Mouse (Mus musculus): ENCODE data around the gene Dmrt1. TPM values are rescaled to one million over a fixed set of nuclear protein-coding genes. Genes with fewer than 3 reads are reported as not detected.
"Not testable (repeated sequence)": the region's sequence is repeated elsewhere in the genome, so short reads cannot be mapped to it uniquely, and the experiment has no call there.

The Dmrt1 gene
- 11.7 and 15.1 TPM in 2 replicates for polyA plus RNA-seq (2011; ENCODE audit: insufficient read depth, insufficient read length, low read depth, missing spikeins)

GRCm38 (mm10) chr19:25505360-25506196 is at the start of gene Dmrt1:
Gene Dmrt1, plus strand, starts transcription at chr19:25505618.
- Histone ChIP-seq H3K27me3 (ENCODE audit: control insufficient read depth, insufficient read depth, low read length, poor library complexity, severe bottlenecking) (peaks cover 2% of the 10 kb centered on the region; the same call in 1 of the 2 replicates), H3K4me1 (ENCODE audit: control insufficient read depth, insufficient read depth, low read length) (no peaks in the 10 kb centered on the region), H3K9me3 (replicated peaks; ENCODE audit: control insufficient read depth, insufficient read depth, low read length, poor library complexity, severe bottlenecking) (no peaks in the 10 kb centered on the region), H3K36me3 (ENCODE audit: control insufficient read depth, insufficient read depth, low read length, poor library complexity, severe bottlenecking) (no peaks in the 10 kb centered on the region), H3K4me3 (ENCODE audit: low read depth, low read length) (peak within 1 kb of the TSS; percentile 82), H3K27ac (ENCODE audit: insufficient read depth, low read length) (no peak within 1 kb of the TSS), H3K9ac (ENCODE audit: low read depth, poor library complexity, severe bottlenecking) (peak within 1 kb of the TSS; percentile 60)
- TF ChIP-seq CTCF (IDR thresholded peaks at IDR 0.05; ENCODE audit: low read depth, low read length), result peak; percentile 29
- no peak for TF ChIP-seq POLR2A (IDR thresholded peaks at IDR 0.05; ENCODE audit: insufficient read depth, low read length)
- TF ChIP-seq EP300 (IDR thresholded peaks at IDR 0.05; ENCODE audit: insufficient read depth, low read depth, low read length), result no peak

- TF ChIP-seq CTCF (IDR thresholded peaks at IDR 0.05; ENCODE audit: low read depth, low read length), result no peak
- no peak for TF ChIP-seq EP300 (IDR thresholded peaks at IDR 0.05; ENCODE audit: insufficient read depth, low read depth, low read length)
- TF ChIP-seq POLR2A (IDR thresholded peaks at IDR 0.05; ENCODE audit: insufficient read depth, low read length), result no peak
- Histone ChIP-seq H3K36me3 (ENCODE audit: control insufficient read depth, insufficient read depth, low read length, poor library complexity, severe bottlenecking) (no peaks in the 10 kb centered on the region), H3K27me3 (ENCODE audit: control insufficient read depth, insufficient read depth, low read length, poor library complexity, severe bottlenecking) (no peaks in the 10 kb centered on the region), H3K4me1 (ENCODE audit: control insufficient read depth, insufficient read depth, low read length) (no peaks in the 10 kb centered on the region), H3K9me3 (replicated peaks; ENCODE audit: control insufficient read depth, insufficient read depth, low read length, poor library complexity, severe bottlenecking) (no peaks in the 10 kb centered on the region; the same call in 1 of the 2 replicates), H3K9ac (ENCODE audit: low read depth, poor library complexity, severe bottlenecking) (no peak overlapping the region), H3K4me3 (ENCODE audit: low read depth, low read length) (no peak overlapping the region), H3K27ac (ENCODE audit: insufficient read depth, low read length) (no peak overlapping the region)
Measured at GRCm38 (mm10) chr19:25460760-25461159, 44.7 kb upstream of the Dmrt1 start.

- H3K36me3 ChIP-seq (ENCODE audit: control insufficient read depth, insufficient read depth, low read length, poor library complexity, severe bottlenecking), result no peaks in the 10 kb centered on the region
- no peaks in the 10 kb centered on the region for H3K4me1 ChIP-seq (ENCODE audit: control insufficient read depth, insufficient read depth, low read length)
- no peak overlapping the region for H3K9ac ChIP-seq (ENCODE audit: low read depth, poor library complexity, severe bottlenecking)
- no peak for TF ChIP-seq POLR2A (IDR thresholded peaks at IDR 0.05; ENCODE audit: insufficient read depth, low read length)
- no peak for TF ChIP-seq EP300 (IDR thresholded peaks at IDR 0.05; ENCODE audit: insufficient read depth, low read depth, low read length)
- TF ChIP-seq CTCF (IDR thresholded peaks at IDR 0.05; ENCODE audit: low read depth, low read length), result no peak
- H3K27me3 ChIP-seq (ENCODE audit: control insufficient read depth, insufficient read depth, low read length, poor library complexity, severe bottlenecking), result no peaks in the 10 kb centered on the region
- no peak overlapping the region for H3K27ac ChIP-seq (ENCODE audit: insufficient read depth, low read length)
- H3K4me3 ChIP-seq (ENCODE audit: low read depth, low read length), result no peak overlapping the region
- H3K9me3 ChIP-seq (replicated peaks; ENCODE audit: control insufficient read depth, insufficient read depth, low read length, poor library complexity, severe bottlenecking), result no peaks in the 10 kb centered on the region; the same call in 1 of the 2 replicates
Measured at GRCm38 (mm10) chr19:25461553-25462320, 43.7 kb upstream of the Dmrt1 start.

- H3K27me3 ChIP-seq (ENCODE audit: control insufficient read depth, insufficient read depth, low read length, poor library complexity, severe bottlenecking); H3K9ac ChIP-seq (ENCODE audit: low read depth, poor library complexity, severe bottlenecking): not testable (repeated sequence)
- peak; percentile 83 for TF ChIP-seq CTCF (IDR thresholded peaks at IDR 0.05; ENCODE audit: low read depth, low read length)
Measured at GRCm38 (mm10) chr19:25475806-25476205, 29.6 kb upstream of the Dmrt1 start.

GRCm38 (mm10) chr19:25479152-25479669 is 26.2 kb upstream of the Dmrt1 start:
- H3K36me3 ChIP-seq (ENCODE audit: control insufficient read depth, insufficient read depth, low read length, poor library complexity, severe bottlenecking), result no peaks in the 10 kb centered on the region
- no peaks in the 10 kb centered on the region for H3K27me3 ChIP-seq (ENCODE audit: control insufficient read depth, insufficient read depth, low read length, poor library complexity, severe bottlenecking)
- peak overlapping the region; percentile 14; the same call in 1 of the 2 replicates for H3K9ac ChIP-seq (ENCODE audit: low read depth, poor library complexity, severe bottlenecking)
- TF ChIP-seq POLR2A (IDR thresholded peaks at IDR 0.05; ENCODE audit: insufficient read depth, low read length), result no peak
- TF ChIP-seq EP300 (IDR thresholded peaks at IDR 0.05; ENCODE audit: insufficient read depth, low read depth, low read length), result peak; percentile 95
- H3K27ac ChIP-seq (ENCODE audit: insufficient read depth, low read length), result peak overlapping the region; percentile 88
- no peaks in the 10 kb centered on the region for H3K9me3 ChIP-seq (replicated peaks; ENCODE audit: control insufficient read depth, insufficient read depth, low read length, poor library complexity, severe bottlenecking)
- peaks cover 5% of the 10 kb centered on the region for H3K4me1 ChIP-seq (ENCODE audit: control insufficient read depth, insufficient read depth, low read length)
- no peak overlapping the region for H3K4me3 ChIP-seq (ENCODE audit: low read depth, low read length)

More at GRCm38 (mm10) chr19:25475806-25476205, 29.6 kb upstream of the Dmrt1 start:
- not testable (repeated sequence) for H3K4me1 ChIP-seq (ENCODE audit: control insufficient read depth, insufficient read depth, low read length); H3K27ac ChIP-seq (ENCODE audit: insufficient read depth, low read length); H3K36me3 ChIP-seq (ENCODE audit: control insufficient read depth, insufficient read depth, low read length, poor library complexity, severe bottlenecking); H3K9me3 ChIP-seq (replicated peaks; ENCODE audit: control insufficient read depth, insufficient read depth, low read length, poor library complexity, severe bottlenecking); H3K4me3 ChIP-seq (ENCODE audit: low read depth, low read length)
